Mouse (Mus musculus): ENCODE results near the gene Gcnt3. TPM values are rescaled to one million over a fixed set of nuclear protein-coding genes. Genes with fewer than 3 reads are reported as not detected.

Gene Gcnt3
- polyA plus RNA-seq, 1 experiment from 2014 or later = 2.9 TPM

DNA sequence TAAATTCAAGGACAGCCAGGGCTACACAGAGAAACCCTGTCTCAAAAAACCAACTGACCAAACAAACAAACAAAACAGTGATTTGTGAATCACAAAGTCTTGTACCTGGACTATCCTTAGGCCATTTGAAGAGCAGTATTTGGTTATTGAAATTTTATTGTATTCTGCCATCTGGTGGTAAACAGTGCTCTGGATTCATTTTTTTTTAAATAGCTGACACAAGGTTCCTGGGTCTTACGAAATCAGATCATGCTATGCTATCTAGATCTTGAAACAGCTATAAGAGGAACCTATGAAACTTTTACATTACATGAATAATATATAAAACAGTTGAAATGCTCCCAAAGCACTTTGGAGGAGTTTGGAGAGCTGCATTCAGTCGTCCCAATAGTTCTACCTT lies 43.1 kb upstream of the Gcnt3 start:
- WGBS = 49% methylated on average over 2 of the region's 2 CpGs
- peak; percentile 68 for DNase-seq (ENCODE audit: low spot score)

DNA sequence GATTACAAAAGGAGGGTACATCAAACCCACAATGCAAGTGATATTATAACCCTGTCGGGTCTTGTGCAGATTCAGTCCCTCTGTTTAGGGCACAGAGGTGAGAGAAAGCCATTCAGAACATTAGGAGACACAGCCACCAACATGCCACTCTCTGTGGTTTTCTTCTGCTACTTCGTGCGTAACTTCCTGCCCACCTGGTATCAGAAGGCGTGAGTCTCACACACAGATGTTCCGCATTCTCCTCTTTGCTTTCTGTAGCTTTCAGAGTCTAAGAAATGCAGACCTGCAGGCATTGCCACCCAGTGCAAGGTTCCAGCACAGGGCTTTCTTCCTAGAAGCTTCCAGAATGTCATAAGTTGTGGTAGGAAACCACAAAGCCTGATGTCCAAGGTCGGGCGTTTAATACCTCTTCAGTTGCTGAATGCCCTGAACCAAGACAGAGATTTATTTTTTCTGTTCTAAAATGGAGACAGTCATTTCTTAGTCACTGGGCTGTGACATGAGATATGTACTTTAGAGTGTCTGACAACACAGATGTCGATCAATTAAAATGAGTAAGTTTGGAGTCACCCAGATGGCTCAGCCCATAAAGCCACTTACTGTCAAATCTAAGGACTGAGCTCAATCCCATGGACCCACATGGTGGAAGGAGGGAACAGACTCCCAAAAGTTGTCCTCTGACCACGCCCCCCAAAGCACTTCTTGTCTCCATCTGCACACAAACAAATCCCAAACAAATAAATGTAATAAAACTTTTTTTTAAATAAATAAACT lies 42.3 kb upstream of the Gcnt3 start:
- DNase-seq (ENCODE audit: low spot score) (no peak), ATAC-seq (replicated peaks; ENCODE audit: low FRiP score, low read depth) (no peak)
- no peak for TF ChIP-seq CTCF (IDR thresholded peaks at IDR 0.05; ENCODE audit: low read depth)
- 74% methylated on average over 9 of the region's 9 CpGs for WGBS
- H3K4me3 ChIP-seq (replicated peaks; ENCODE audit: low read depth, low read length) = no peak overlapping the region
- H3K36me3 ChIP-seq (ENCODE audit: insufficient read depth, low read length) = no peaks in the 10 kb centered on the region
- no peaks in the 10 kb centered on the region for H3K4me1 ChIP-seq (replicated peaks; ENCODE audit: insufficient read depth, low read length)
- no peaks in the 10 kb centered on the region for H3K27me3 ChIP-seq (ENCODE audit: insufficient read depth, low read length)
- no peaks in the 10 kb centered on the region for H3K9me3 ChIP-seq (replicated peaks; ENCODE audit: low read length)
- no peak overlapping the region for H3K27ac ChIP-seq
- no peak overlapping the region for H3K9ac ChIP-seq (ENCODE audit: low read depth, low read length)
- H3K4me2 ChIP-seq (ENCODE audit: low read length) = no peak overlapping the region

More for the DNA sequence above, 43.1 kb upstream of the Gcnt3 start:
- H3K4me2 ChIP-seq (ENCODE audit: low read length) = no peak overlapping the region
- no peaks in the 10 kb centered on the region for H3K4me1 ChIP-seq (replicated peaks; ENCODE audit: insufficient read depth, low read length)
- H3K9ac ChIP-seq (ENCODE audit: low read depth, low read length) = no peak overlapping the region
- no peak for ATAC-seq (replicated peaks; ENCODE audit: low FRiP score, low read depth)
- no peak overlapping the region for H3K27ac ChIP-seq
- peak; percentile 71 for TF ChIP-seq CTCF (IDR thresholded peaks at IDR 0.05; ENCODE audit: low read depth)
- no peaks in the 10 kb centered on the region for H3K27me3 ChIP-seq (ENCODE audit: insufficient read depth, low read length)
- no peaks in the 10 kb centered on the region for H3K9me3 ChIP-seq (replicated peaks; ENCODE audit: low read length)
- H3K4me3 ChIP-seq (replicated peaks; ENCODE audit: low read depth, low read length) = no peak overlapping the region
- H3K36me3 ChIP-seq (ENCODE audit: insufficient read depth, low read length) = no peaks in the 10 kb centered on the region

GRCm38 (mm10) chr9:70078034-70078433 lies 40.1 kb upstream of the Gcnt3 start:
- Histone ChIP-seq H3K4me2 (ENCODE audit: low read length) (no peak overlapping the region), H3K27ac (no peak overlapping the region), H3K4me1 (replicated peaks; ENCODE audit: insufficient read depth, low read length) (no peaks in the 10 kb centered on the region), H3K4me3 (replicated peaks; ENCODE audit: low read depth, low read length) (no peak overlapping the region), H3K27me3 (ENCODE audit: insufficient read depth, low read length) (no peaks in the 10 kb centered on the region), H3K36me3 (ENCODE audit: insufficient read depth, low read length) (no peaks in the 10 kb centered on the region), H3K9ac (ENCODE audit: low read depth, low read length) (no peak overlapping the region), H3K9me3 (replicated peaks; ENCODE audit: low read length) (no peaks in the 10 kb centered on the region)
- DNase-seq (ENCODE audit: low spot score) = no peak
- 80% methylated on average over 3 of the region's 3 CpGs for WGBS
- no peak for ATAC-seq (replicated peaks; ENCODE audit: low FRiP score, low read depth)
- no peak for TF ChIP-seq CTCF (IDR thresholded peaks at IDR 0.05; ENCODE audit: low read depth)

DNA sequence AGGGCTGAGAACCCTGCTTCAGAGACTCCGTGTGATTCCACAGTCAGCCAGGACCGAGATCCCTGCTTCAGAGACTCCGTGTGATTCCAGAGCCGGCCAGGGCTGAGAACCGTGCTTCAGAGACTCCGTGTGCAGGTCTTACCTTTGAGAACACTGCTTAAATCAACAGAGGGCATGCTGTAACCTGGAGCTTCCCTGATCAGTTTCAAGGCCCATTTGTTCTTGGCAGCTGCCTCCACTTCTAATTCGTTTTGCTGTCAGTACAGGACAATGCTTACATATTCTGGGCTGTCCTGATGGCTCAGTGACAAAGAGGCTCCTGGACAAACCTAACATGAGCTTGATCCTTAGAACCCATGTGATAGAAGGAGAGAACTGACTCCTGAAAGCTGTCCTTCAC lies 39.3 kb upstream of the Gcnt3 start:
- H3K4me3 ChIP-seq (replicated peaks; ENCODE audit: low read depth, low read length) = no peak overlapping the region
- no peaks in the 10 kb centered on the region for H3K9me3 ChIP-seq (replicated peaks; ENCODE audit: low read length)
- ATAC-seq (replicated peaks; ENCODE audit: low FRiP score, low read depth) (no peak), DNase-seq (ENCODE audit: low spot score) (no peak)
- TF ChIP-seq CTCF (IDR thresholded peaks at IDR 0.05; ENCODE audit: low read depth) = no peak
- no peaks in the 10 kb centered on the region for H3K36me3 ChIP-seq (ENCODE audit: insufficient read depth, low read length)
- H3K9ac ChIP-seq (ENCODE audit: low read depth, low read length) = no peak overlapping the region
- H3K4me1 ChIP-seq (replicated peaks; ENCODE audit: insufficient read depth, low read length) = no peaks in the 10 kb centered on the region
- H3K27ac ChIP-seq = no peak overlapping the region
- no peaks in the 10 kb centered on the region for H3K27me3 ChIP-seq (ENCODE audit: insufficient read depth, low read length)
- H3K4me2 ChIP-seq (ENCODE audit: low read length) = no peak overlapping the region
- WGBS = 47% methylated on average over 7 of the region's 7 CpGs

DNA sequence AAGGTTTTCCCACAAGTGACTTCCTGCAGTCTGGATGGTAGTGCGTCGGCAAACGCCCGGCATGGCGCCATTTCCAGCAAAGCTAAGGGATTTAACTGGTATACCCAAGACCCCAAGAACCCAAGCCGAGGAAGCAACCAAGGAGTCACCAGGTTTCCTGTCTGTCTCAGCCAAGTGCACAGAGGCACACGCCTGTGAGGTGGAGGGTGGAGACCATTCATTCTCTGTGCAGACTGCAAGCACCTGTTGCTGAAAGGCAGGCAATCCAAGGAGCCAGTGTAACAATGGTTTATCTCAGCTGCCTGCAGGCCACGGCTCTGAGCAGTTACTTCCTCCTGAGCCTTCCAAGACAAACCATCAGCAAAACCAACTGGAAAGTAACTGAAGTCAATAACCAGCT lies 34.5 kb upstream of the Gcnt3 start:
- Histone ChIP-seq H3K9me3 (replicated peaks; ENCODE audit: low read length) (no peaks in the 10 kb centered on the region), H3K9ac (ENCODE audit: low read depth, low read length) (no peak overlapping the region), H3K4me2 (ENCODE audit: low read length) (no peak overlapping the region), H3K27me3 (ENCODE audit: insufficient read depth, low read length) (no peaks in the 10 kb centered on the region), H3K4me1 (replicated peaks; ENCODE audit: insufficient read depth, low read length) (no peaks in the 10 kb centered on the region), H3K27ac (no peak overlapping the region), H3K4me3 (replicated peaks; ENCODE audit: low read depth, low read length) (no peak overlapping the region), H3K36me3 (ENCODE audit: insufficient read depth, low read length) (no peaks in the 10 kb centered on the region)
- no peak for DNase-seq (ENCODE audit: low spot score)
- TF ChIP-seq CTCF (IDR thresholded peaks at IDR 0.05; ENCODE audit: low read depth) = no peak
- WGBS = 85% methylated on average over 8 of the region's 8 CpGs
- no peak for ATAC-seq (replicated peaks; ENCODE audit: low FRiP score, low read depth)

DNA sequence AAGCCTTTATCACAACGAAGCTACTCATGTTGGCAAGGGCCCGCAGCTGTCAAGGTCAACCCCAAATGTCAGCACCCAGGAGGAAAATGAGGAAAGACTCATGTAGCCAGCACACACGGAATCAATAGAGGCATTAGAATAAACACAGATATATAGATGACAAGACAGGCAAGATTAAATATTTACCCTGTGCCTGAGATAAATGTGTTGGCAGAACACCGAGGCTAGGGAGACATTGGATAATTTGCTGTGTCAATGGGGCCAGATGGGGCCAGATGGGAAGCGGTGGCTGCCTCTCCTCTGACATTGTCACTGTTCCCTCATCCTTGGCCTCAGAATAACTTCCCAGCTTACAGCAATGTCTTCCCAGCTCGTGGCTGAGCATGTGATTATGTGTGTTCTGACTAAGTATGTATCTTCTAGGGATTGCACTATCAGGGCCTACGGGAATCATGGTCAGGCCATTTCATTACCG lies 32.1 kb upstream of the Gcnt3 start:
- Histone ChIP-seq H3K4me1 (replicated peaks; ENCODE audit: insufficient read depth, low read length) (no peaks in the 10 kb centered on the region), H3K4me3 (replicated peaks; ENCODE audit: low read depth, low read length) (no peak overlapping the region), H3K9me3 (replicated peaks; ENCODE audit: low read length) (no peaks in the 10 kb centered on the region), H3K27ac (no peak overlapping the region), H3K36me3 (ENCODE audit: insufficient read depth, low read length) (no peaks in the 10 kb centered on the region), H3K9ac (ENCODE audit: low read depth, low read length) (no peak overlapping the region), H3K4me2 (ENCODE audit: low read length) (no peak overlapping the region), H3K27me3 (ENCODE audit: insufficient read depth, low read length) (no peaks in the 10 kb centered on the region)
- TF ChIP-seq CTCF (IDR thresholded peaks at IDR 0.05; ENCODE audit: low read depth) = no peak
- DNase-seq (ENCODE audit: low spot score) = no peak
- ATAC-seq (replicated peaks; ENCODE audit: low FRiP score, low read depth) = no peak
- 67% methylated on average over 8 of the region's 8 CpGs for WGBS
